Mouse (Mus musculus) brown adipose tissue, adult 24 weeks (tissue): ENCODE measurements around the gene Tmem235. TPM values are rescaled to one million over a fixed set of nuclear protein-coding genes. Genes with fewer than 3 reads are reported as not detected.

ENCODE experiments used
- polyA plus RNA-seq: library from polyadenylated mRNA; stranded (reverse); fragments of >200 nt; gene quantifications from 2 replicates; pipeline ENCODE4 v1.2.4, GENCODE M21; 2012; ENCODE audit not compliant: missing spikeins, insufficient read depth, insufficient read length

The Tmem235 gene
- polyA plus RNA-seq, 1 experiment = not detected

Other genes starting within 250 kb of the Tmem235 start
- gene Tnrc6c, start 206.5 kb upstream of the Tmem235 start, polyA plus RNA-seq = 3.6 and 4.2 TPM in 2 replicates
- 0.88 TPM in 1 of 2 replicates, not detected in the other for gene Tmc8, start 78.7 kb upstream of the Tmem235 start, polyA plus RNA-seq
- 3.7 and 7.2 TPM in 2 replicates for gene Tmc6, start 78.6 kb upstream of the Tmem235 start, polyA plus RNA-seq
- gene 6030468B19Rik, start 63.1 kb upstream of the Tmem235 start, polyA plus RNA-seq = not detected in 2 replicates
- gene Gm20708, start 51.1 kb upstream of the Tmem235 start, polyA plus RNA-seq = not detected in 2 replicates
- gene Syngr2, start 51.1 kb upstream of the Tmem235 start, polyA plus RNA-seq = 30.4 and 30.5 TPM in 2 replicates
- gene Afmid, start 34.8 kb upstream of the Tmem235 start, polyA plus RNA-seq = 1.7 and 1.8 TPM in 2 replicates
- not detected in 2 replicates for gene Tk1, start 34.7 kb upstream of the Tmem235 start, polyA plus RNA-seq
- 1.1 TPM in 1 of 2 replicates, not detected in the other for gene Birc5, start 11.5 kb upstream of the Tmem235 start, polyA plus RNA-seq
- gene Tha1, start 12.7 kb downstream of the Tmem235 start, polyA plus RNA-seq = 4.7 and 8.3 TPM in 2 replicates
- 2.5 and 6.6 TPM in 2 replicates for gene Socs3, start 109.3 kb downstream of the Tmem235 start, polyA plus RNA-seq
- gene Pgs1, start 125.5 kb downstream of the Tmem235 start, polyA plus RNA-seq = 13.1 and 15.3 TPM in 2 replicates